Mouse (Mus musculus): ENCODE measurements around the gene Olfr996. TPM values are rescaled to one million over a fixed set of nuclear protein-coding genes. Genes with fewer than 3 reads are reported as not detected.
"Not testable (repeated sequence)": the region's sequence is repeated elsewhere in the genome, so short reads cannot be mapped to it uniquely, and the experiment has no call there.

Olfr996 gene
- polyA plus RNA-seq (2015; fragmentation: Nextera tagmentation; extraction: Ambion mirVana) = not detected in 2 replicates

DNA sequence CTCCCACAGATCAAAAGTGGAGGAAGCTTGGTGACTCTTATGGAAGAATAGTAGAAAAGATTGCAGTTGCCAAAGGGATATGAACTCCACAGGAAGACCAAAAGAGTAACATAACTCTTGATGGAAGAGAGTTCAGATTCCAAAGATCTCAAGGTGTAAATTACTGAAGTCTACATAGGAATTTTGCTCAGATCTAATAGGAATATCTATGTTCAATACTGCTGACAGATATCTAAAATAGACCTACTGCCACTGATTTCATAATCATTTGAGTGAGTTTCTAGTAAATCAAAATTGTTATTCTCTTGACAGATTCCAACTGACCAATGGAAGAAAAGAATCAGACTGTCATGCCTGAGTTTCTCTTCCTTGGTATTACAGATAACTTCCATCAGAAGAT lies at the start of gene Olfr996:
TSS of gene Olfr996 (plus strand) at position 301 of the 400 bp plus-strand sequence.
- Histone ChIP-seq H3K36me3 (no peaks in the 10 kb centered on the region), H3K9ac (no peak within 1 kb of the TSS), H3K4me2 (no peak within 1 kb of the TSS), H3K9me3 (no peaks in the 10 kb centered on the region), H3K4me3 (no peak within 1 kb of the TSS), H3K27ac (replicated peaks) (no peak within 1 kb of the TSS), H3K27me3 (replicated peaks) (no peaks in the 10 kb centered on the region), H3K4me1 (no peaks in the 10 kb centered on the region)
- ATAC-seq (ENCODE audit: extremely low read depth, insufficient number of reproducible peaks, low FRiP score, low TSS enrichment) = no peak

DNA sequence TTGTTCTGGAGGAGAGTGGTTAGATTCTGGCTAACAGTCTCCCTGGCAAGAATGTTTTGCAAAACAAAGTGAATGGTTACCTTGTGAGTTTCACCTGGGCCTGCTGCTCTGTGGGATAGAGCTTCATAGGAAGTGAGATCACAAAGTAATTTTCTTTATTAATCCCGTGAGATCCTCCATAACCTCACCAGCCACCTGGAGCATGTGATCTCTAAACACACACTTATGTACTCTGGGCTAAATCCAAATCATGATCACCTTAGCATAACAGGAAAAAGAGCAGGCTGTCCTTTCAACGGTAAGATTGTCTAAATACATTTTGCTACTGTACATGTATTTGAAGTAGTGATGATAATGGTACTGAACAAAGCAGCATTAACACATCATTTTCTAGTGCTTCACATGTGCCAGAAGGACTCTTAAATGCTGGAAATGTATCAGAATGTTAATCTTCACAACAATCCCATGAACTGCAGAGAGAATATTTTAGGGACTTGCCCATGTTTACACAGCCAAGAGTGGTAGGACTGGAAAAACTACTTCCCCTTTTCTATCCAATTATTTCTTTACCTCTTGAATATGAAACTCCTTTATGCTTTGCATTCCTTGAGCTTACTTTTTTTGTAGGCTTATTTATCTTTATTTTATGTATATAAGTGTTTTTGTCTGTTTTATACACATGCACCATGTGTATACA lies 46.8 kb upstream of the Olfr996 start:
- H3K27ac ChIP-seq (replicated peaks) = no peak overlapping the region

DNA sequence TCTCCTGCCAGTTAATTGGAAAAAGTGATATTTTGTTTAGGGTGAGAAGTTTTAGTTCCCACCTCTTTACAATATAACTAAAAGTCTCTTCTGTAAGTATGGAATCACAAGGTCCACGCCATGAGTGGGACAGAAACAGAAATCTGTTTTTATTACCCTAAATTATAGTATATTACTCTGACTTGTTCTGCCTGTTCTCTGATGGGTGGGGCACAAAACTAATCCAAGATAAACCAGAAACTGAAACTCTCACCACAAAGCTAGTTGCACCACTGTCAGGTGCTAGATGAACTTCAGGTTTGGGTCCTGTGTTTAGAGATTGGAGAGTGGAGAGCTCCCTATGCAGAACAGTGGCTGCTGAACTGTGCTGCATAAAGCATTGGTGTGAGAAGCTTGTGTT lies 45.1 kb upstream of the Olfr996 start:
- Histone ChIP-seq H3K4me3 (no peak overlapping the region), H3K36me3 (no peaks in the 10 kb centered on the region), H3K9ac (no peak overlapping the region), H3K27ac (replicated peaks) (no peak overlapping the region), H3K9me3 (no peaks in the 10 kb centered on the region), H3K4me2 (no peak overlapping the region), H3K4me1 (no peaks in the 10 kb centered on the region), H3K27me3 (replicated peaks) (no peaks in the 10 kb centered on the region)
- no peak for ATAC-seq (ENCODE audit: extremely low read depth, insufficient number of reproducible peaks, low FRiP score, low TSS enrichment)
- WGBS = 76% methylated on average over 1 of the region's 1 CpGs

More for the DNA sequence above, 46.8 kb upstream of the Olfr996 start:
- Histone ChIP-seq H3K36me3 (no peaks in the 10 kb centered on the region), H3K4me1 (no peaks in the 10 kb centered on the region), H3K4me2 (no peak overlapping the region), H3K9me3 (no peaks in the 10 kb centered on the region), H3K9ac (no peak overlapping the region), H3K4me3 (no peak overlapping the region), H3K27me3 (replicated peaks) (no peaks in the 10 kb centered on the region)
- no peak for ATAC-seq (ENCODE audit: extremely low read depth, insufficient number of reproducible peaks, low FRiP score, low TSS enrichment)
- whole genome bisulfite sequencing = 66% methylated on average over 2 of the region's 2 CpGs

DNA sequence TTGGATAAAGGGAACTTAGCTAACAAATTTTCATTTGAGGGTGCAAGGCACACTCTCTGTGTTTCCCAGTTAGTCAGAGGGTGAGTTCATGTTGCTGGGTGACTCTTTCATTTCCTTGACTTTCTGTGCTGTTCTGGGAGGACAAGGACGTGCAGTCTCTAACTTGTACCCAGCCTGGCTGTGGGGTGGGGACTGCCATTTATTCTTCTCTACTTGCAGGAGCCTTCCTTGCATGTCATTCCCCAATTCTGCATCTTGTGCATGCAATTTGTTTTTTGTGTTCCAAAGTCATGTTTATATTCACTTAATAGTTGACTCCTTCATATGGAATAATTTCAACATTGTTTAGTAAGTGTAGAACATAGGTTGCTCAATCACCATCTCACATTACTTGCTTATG lies 24.2 kb upstream of the Olfr996 start:
- no peak overlapping the region for H3K4me3 ChIP-seq
- no peaks in the 10 kb centered on the region for H3K9me3 ChIP-seq
- H3K27ac ChIP-seq (replicated peaks) = no peak overlapping the region
- H3K4me1 ChIP-seq = no peaks in the 10 kb centered on the region
- 62% methylated on average over 1 of the region's 1 CpGs for WGBS
- no peak overlapping the region for H3K4me2 ChIP-seq
- H3K36me3 ChIP-seq = no peaks in the 10 kb centered on the region
- no peaks in the 10 kb centered on the region for H3K27me3 ChIP-seq (replicated peaks)
- ATAC-seq (ENCODE audit: extremely low read depth, insufficient number of reproducible peaks, low FRiP score, low TSS enrichment) = no peak
- H3K9ac ChIP-seq = no peak overlapping the region

DNA sequence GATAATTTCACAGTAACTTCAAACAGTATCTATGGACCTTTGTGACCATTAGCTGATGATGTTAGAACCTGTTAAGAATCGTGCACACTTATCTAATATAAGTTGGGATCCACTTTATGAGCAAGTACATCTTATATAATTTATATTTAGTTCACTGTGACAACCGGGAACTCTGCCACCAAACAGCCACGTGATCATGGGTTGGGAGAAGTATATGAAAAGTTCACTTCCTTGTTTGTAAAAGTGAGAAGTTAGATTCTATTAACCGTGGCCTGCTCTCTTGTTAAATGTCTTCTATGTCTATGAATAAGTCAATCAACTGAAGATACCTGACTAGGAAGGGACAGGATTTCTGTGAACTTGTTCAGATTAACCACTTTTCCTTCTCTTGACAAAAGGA lies 18.8 kb upstream of the Olfr996 start:
- no peak for ATAC-seq (ENCODE audit: extremely low read depth, insufficient number of reproducible peaks, low FRiP score, low TSS enrichment)
- Histone ChIP-seq H3K4me3 (no peak overlapping the region), H3K9me3 (no peaks in the 10 kb centered on the region), H3K4me2 (no peak overlapping the region), H3K27ac (replicated peaks) (no peak overlapping the region), H3K27me3 (replicated peaks) (no peaks in the 10 kb centered on the region), H3K36me3 (no peaks in the 10 kb centered on the region), H3K9ac (no peak overlapping the region), H3K4me1 (no peaks in the 10 kb centered on the region)
- 47% methylated on average over 4 of the region's 4 CpGs for WGBS

DNA sequence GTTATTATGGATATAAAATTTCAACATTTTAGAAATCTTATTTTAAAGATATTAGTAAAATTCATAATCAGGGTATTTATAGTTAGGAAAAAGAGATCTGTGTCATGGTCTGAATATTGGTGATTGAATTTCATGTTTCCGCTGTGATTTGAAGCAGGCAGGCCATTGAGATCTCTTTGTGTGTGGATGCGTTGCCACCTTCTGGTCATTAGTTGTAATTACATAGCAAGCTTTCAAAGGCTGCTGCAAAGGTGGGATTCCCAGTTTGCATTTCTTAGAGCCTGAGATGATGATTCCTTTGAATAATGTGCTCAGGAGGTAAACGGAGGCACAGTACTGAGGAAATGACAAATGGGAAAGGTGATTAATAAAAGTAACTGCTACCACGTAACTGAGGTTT lies 17.8 kb upstream of the Olfr996 start:
- H3K36me3 ChIP-seq = no peaks in the 10 kb centered on the region
- no peak overlapping the region for H3K27ac ChIP-seq (replicated peaks)
- no peak overlapping the region for H3K4me3 ChIP-seq
- no peak overlapping the region for H3K9ac ChIP-seq
- ATAC-seq (ENCODE audit: extremely low read depth, insufficient number of reproducible peaks, low FRiP score, low TSS enrichment) = no peak
- no peaks in the 10 kb centered on the region for H3K27me3 ChIP-seq (replicated peaks)
- no peak overlapping the region for H3K4me2 ChIP-seq
- no peaks in the 10 kb centered on the region for H3K9me3 ChIP-seq
- WGBS = 17% methylated on average over 4 of the region's 4 CpGs
- no peaks in the 10 kb centered on the region for H3K4me1 ChIP-seq

DNA sequence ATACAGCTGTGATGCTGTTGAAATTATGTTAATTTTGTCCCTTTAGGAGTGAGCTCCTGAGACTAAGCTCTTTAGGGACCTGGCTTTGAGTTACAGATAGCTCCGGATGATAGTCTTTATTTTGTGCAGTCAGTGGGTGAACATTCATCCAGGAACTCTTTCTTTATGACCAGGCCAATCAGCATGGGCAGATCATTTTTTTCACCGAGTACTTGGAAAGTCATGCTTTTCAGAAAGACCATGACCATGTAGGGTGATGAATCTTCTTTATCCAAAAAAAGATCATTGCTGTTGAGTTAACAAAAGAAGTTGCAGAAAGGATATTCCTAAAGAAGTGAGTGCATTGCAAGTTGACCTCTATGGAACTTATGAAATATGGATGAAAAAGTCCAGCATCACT lies 9.6 kb downstream of the Olfr996 start, which contains the start of gene Olfr998:
TSS of gene Olfr998 (plus strand) at position 301 of the 400 bp plus-strand sequence.
- H3K27me3 ChIP-seq (replicated peaks); H3K36me3 ChIP-seq; H3K4me3 ChIP-seq; ATAC-seq (ENCODE audit: extremely low read depth, insufficient number of reproducible peaks, low FRiP score, low TSS enrichment); H3K4me1 ChIP-seq; H3K4me2 ChIP-seq; H3K9me3 ChIP-seq; H3K9ac ChIP-seq; H3K27ac ChIP-seq (replicated peaks): not testable (repeated sequence)
- 74% methylated on average over 2 of the region's 2 CpGs for WGBS

DNA sequence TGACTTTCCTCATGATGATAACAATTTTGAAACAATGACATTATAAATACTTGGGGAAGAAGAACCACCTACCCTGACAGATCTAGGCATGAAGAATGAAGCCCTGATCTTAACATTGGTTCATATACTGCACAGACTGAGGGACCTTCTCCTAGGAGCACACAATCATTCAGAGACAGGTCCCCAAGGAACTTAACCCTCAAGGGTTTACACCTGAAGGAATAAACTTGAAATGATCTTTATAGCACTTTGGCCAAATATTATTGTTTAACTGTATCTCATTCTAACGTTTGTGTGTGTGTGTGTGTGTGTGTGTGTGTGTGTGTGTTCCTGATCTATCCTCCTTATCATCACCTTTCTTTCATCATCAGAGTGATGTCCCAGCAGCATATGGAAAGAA lies 32.8 kb downstream of the Olfr996 start, which contains the start of gene Olfr1000:
TSS of gene Olfr1000 (minus strand) at position 101 of the 400 bp plus-strand sequence.
- Histone ChIP-seq H3K27ac (replicated peaks) (no peak within 1 kb of the TSS), H3K9me3 (no peaks in the 10 kb centered on the region), H3K27me3 (replicated peaks) (no peaks in the 10 kb centered on the region), H3K36me3 (no peaks in the 10 kb centered on the region), H3K4me1 (no peaks in the 10 kb centered on the region), H3K9ac (no peak within 1 kb of the TSS), H3K4me3 (no peak within 1 kb of the TSS), H3K4me2 (no peak within 1 kb of the TSS)
- whole genome bisulfite sequencing = 71% methylated on average over 1 of the region's 1 CpGs
- ATAC-seq (ENCODE audit: extremely low read depth, insufficient number of reproducible peaks, low FRiP score, low TSS enrichment) = no peak

Other genes with a start within 250 kb of the Olfr996 start
- not detected in 2 replicates for gene Olfr987, start 239.9 kb upstream of the Olfr996 start, polyA plus RNA-seq (2015; fragmentation: Nextera tagmentation; extraction: Ambion mirVana)
- not detected in 2 replicates for gene Olfr988, start 216.0 kb upstream of the Olfr996 start, polyA plus RNA-seq (2015; fragmentation: Nextera tagmentation; extraction: Ambion mirVana)
- not detected in 2 replicates for gene Olfr992, start 169.7 kb upstream of the Olfr996 start, polyA plus RNA-seq (2015; fragmentation: Nextera tagmentation; extraction: Ambion mirVana)
- gene Olfr993, start 164.3 kb upstream of the Olfr996 start, polyA plus RNA-seq (2015; fragmentation: Nextera tagmentation; extraction: Ambion mirVana) = not detected in 2 replicates
- gene Olfr994, start 142.8 kb upstream of the Olfr996 start, polyA plus RNA-seq (2015; fragmentation: Nextera tagmentation; extraction: Ambion mirVana) = not detected in 2 replicates
- not detected in 2 replicates for gene Olfr995, start 135.6 kb upstream of the Olfr996 start, polyA plus RNA-seq (2015; fragmentation: Nextera tagmentation; extraction: Ambion mirVana)
- not detected in 2 replicates for gene 4833423E24Rik, start 60.2 kb upstream of the Olfr996 start, polyA plus RNA-seq (2015; fragmentation: Nextera tagmentation; extraction: Ambion mirVana)
- gene Olfr998, start 9.7 kb downstream of the Olfr996 start, polyA plus RNA-seq (2015; fragmentation: Nextera tagmentation; extraction: Ambion mirVana) = not detected in 2 replicates
- not detected in 2 replicates for gene Olfr1000, start 32.7 kb downstream of the Olfr996 start, polyA plus RNA-seq (2015; fragmentation: Nextera tagmentation; extraction: Ambion mirVana)
- not detected in 2 replicates for gene Olfr1002, start 71.5 kb downstream of the Olfr996 start, polyA plus RNA-seq (2015; fragmentation: Nextera tagmentation; extraction: Ambion mirVana)
- gene Olfr154, start 85.2 kb downstream of the Olfr996 start, polyA plus RNA-seq (2015; fragmentation: Nextera tagmentation; extraction: Ambion mirVana) = not detected in 2 replicates
- not detected in 2 replicates for gene Olfr1006, start 99.6 kb downstream of the Olfr996 start, polyA plus RNA-seq (2015; fragmentation: Nextera tagmentation; extraction: Ambion mirVana)
- gene Olfr1008, start 110.2 kb downstream of the Olfr996 start, polyA plus RNA-seq (2015; fragmentation: Nextera tagmentation; extraction: Ambion mirVana) = not detected in 2 replicates
- gene Olfr1009, start 136.2 kb downstream of the Olfr996 start, polyA plus RNA-seq (2015; fragmentation: Nextera tagmentation; extraction: Ambion mirVana) = not detected in 2 replicates
- not detected in 2 replicates for gene Olfr1012, start 183.6 kb downstream of the Olfr996 start, polyA plus RNA-seq (2015; fragmentation: Nextera tagmentation; extraction: Ambion mirVana)
- not detected in 2 replicates for gene Olfr1013, start 187.9 kb downstream of the Olfr996 start, polyA plus RNA-seq (2015; fragmentation: Nextera tagmentation; extraction: Ambion mirVana)
- not detected in 2 replicates for gene Olfr1014, start 193.5 kb downstream of the Olfr996 start, polyA plus RNA-seq (2015; fragmentation: Nextera tagmentation; extraction: Ambion mirVana)
- gene Olfr1015, start 202.8 kb downstream of the Olfr996 start, polyA plus RNA-seq (2015; fragmentation: Nextera tagmentation; extraction: Ambion mirVana) = not detected in 2 replicates
- not detected in 2 replicates for gene Olfr1016, start 223.3 kb downstream of the Olfr996 start, polyA plus RNA-seq (2015; fragmentation: Nextera tagmentation; extraction: Ambion mirVana)
- not detected in 2 replicates for gene Olfr1018, start 239.3 kb downstream of the Olfr996 start, polyA plus RNA-seq (2015; fragmentation: Nextera tagmentation; extraction: Ambion mirVana)